Mouse (Mus musculus): Measurements from ENCODE around the gene Aoc2.
"Not testable (repeated sequence)": the region's sequence is repeated elsewhere in the genome, so short reads cannot be mapped to it uniquely, and the experiment has no call there.

The Aoc2 gene

DNA sequence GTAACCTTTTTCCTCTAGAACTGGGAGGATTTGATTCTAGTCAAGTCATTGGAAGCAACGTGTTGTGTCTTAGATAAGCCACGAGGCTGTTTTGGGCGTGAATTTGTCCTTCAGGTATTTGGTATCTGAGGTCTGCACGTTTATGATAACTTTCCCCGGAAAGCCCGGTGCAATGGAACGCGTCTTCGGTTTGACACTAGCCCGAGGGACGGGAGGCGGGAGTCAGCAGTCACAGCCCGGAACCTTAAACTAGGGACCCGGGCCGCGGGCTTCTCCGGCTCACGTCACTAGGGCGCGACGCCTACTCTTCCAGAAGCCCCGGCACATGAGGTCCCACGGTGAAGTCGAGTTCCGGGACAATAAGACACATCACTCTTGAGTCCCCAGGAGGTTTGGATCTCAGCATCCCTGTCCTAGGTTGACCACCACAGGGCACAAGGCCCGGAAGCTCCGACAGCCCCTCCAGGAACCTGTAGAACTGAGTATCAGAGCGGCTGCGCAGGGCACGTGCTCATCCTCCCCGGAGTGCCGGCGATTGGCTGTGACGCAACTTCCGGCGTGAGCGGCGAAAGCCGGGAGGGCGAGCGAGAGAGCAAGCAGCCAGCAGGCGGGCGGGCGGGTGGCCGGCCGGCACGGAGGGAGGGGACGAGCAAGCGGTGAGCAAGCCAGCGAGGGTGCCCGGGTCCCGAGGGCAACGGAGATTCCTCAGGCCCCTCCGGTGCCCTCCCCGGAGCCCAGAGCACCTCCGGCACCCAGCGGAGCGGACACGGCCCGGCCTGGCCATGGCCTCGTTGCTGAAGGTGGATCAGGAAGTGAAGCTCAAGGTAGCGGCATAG lies 9.0 kb upstream of the Aoc2 start, which contains the start of gene Psme3:
TSS of gene Psme3 (plus strand) at position 549 of the 836 bp plus-strand sequence.
- DNase-seq (ENCODE audit: low spot score) = peak; percentile 91

DNA sequence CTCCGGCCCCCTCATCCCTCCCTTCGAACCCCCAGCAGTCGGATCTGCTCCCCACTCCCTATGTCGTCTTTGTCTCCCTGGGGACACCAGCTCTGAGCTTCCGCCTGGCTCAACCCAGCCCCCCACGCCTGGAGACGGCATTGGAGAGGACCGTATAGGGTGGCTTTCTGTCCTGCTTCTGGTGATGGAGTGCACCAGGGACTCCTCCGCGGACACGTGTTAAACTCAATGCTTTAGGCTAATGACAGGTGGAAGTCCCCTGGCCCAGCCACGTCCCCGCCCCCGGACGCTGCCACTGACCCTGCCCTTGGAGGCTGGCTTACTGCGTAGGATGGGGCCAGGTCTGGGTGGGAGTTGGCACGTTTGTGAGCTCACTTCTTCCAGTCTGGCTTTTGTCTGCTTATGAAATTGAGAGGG lies 8.4 kb upstream of the Aoc2 start:
- DNase-seq (ENCODE audit: low spot score) = peak; percentile 24

DNA sequence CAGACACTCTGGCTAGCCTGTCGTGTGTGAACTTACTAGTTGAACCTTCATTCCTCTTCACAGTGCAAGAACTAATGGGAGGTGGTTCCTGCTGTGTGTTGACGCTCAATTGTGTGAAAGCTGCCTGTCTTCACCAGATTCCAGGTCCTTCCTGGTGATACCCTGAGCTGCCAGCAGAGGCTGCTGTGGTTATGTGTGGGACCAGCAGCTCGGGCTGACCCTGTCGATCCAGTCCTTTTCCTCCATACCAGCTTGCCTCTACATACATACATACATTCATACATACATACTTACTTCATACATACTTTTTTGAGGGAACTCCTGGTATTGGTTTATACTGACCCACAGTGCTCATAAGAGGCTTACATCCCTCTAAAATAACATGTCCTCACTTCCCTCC lies 1.3 kb upstream of the Aoc2 start:
- peak; percentile 81 for DNase-seq (ENCODE audit: low spot score)

- DNase-seq (ENCODE audit: low spot score) = not testable (repeated sequence)
These were observed 338 bp downstream of the Aoc2 start for GRCm38 (mm10) chr11:101325201-101325600.

- no peak for DNase-seq (ENCODE audit: low spot score)
These were observed 1.3 kb downstream of the Aoc2 start for GRCm38 (mm10) chr11:101326147-101326546.

DNA sequence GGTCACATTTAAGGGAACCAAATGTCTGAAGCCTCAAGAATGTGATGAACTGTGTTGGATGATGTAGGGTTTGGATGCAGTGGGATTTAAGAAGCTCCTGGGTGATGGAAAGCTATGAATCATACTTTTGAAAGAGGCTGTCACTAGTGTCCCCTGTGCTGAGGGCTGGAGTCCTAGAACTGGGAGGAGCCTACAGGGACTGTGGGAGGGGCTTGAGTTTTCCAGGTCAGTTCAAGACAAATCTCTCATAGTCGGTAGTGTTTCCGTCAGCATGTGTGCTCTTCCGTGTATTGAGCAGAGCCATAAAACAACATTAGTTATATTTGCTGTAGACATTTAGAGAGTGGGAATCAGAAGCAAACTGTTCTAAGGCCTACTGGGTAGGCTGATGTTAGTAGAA lies 2.4 kb downstream of the Aoc2 start:
- DNase-seq (ENCODE audit: low spot score) = peak; percentile 23

- DNase-seq (ENCODE audit: low spot score) = no peak
These were observed 4.2 kb downstream of the Aoc2 start for GRCm38 (mm10) chr11:101328941-101329635.

DNA sequence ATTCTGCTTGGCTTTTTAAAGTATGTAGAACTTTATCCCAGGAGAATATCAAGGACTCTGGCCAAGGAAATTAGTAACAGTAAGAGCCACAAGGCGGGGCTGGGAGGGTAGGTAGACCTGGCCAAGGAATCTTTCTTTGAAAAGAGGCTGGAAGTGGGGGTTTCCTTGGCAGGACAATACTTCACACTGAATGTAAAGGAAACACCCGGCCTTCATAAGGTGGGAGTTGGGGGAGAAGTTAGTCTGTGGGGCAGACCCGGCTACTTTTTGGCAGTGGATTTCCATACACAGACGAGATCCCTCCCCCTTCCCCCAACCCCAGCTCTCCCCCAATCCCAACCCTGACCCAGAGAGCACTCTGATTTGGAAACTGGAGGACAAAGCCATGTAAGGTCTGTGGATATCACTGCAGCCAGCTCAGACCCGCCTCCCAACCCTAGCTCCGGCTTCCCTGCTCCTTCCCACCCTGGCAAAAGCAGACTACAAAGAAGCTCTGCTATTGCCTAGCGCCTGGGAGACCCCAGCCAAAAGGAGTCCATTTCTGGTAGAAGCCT lies 5.6 kb downstream of the Aoc2 start, which contains the start of gene Aoc3:
TSS of gene Aoc3 (plus strand) at position 235 of the 554 bp plus-strand sequence.
- DNase-seq (ENCODE audit: low spot score) = no peak

DNA sequence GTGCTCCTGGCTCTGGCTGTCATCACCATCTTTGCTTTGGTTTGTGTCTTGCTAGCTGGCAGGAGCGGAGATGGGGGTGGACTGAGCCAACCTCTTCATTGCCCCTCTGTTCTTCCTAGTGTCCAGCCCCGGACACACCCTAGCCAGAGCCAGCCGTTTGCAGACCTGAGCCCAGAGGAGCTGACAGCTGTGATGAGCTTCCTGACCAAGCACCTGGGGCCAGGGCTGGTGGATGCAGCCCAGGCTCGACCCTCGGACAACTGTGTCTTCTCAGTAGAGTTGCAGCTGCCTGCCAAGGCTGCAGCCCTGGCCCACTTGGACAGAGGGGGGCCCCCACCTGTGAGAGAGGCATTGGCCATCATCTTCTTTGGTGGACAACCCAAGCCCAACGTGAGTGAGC lies 6.1 kb downstream of the Aoc2 start:
- DNase-seq (ENCODE audit: low spot score) = not testable (repeated sequence)

DNA sequence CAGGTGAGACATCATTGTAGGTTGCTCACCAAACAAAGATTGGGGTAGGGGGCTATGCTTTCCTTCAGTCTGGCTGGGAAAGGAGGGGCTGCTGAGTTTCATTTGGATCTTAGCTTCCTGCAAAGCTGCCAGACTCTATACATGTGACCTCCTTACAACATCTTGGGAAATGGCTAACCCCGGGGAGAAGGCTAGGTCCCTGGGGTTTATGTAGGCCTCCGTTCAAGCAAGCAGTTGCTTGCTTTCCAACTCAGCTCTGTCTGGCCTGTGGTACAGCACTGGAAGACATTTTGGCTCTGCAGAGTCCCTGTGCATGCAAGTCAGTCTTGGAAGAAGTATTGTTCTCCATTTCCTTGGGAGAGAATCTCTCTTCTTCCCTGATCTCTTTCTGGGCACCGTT lies 7.7 kb downstream of the Aoc2 start:
- DNase-seq (ENCODE audit: low spot score) = no peak

DNA sequence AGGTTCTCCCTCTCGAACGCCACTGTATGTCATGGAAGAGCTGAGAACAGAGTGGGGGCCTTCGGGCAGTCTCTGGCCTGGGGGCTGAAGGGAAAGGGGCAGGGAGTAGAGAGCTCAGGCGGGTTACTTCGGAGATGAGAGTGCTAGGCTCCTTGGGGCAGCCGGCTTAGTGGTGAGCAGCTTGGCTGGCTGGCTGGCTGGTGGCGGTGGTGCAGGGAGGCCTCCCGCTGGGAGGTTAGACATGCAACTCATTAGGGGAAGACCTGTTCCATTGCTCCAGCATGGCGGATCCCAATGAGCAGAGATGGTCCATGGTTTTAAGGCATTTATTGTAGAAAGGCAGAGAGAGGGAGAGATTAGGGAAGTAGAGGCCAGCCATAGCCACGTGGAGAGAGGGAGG lies 9.2 kb downstream of the Aoc2 start:
- DNase-seq (ENCODE audit: low spot score) = peak; percentile 37

DNA sequence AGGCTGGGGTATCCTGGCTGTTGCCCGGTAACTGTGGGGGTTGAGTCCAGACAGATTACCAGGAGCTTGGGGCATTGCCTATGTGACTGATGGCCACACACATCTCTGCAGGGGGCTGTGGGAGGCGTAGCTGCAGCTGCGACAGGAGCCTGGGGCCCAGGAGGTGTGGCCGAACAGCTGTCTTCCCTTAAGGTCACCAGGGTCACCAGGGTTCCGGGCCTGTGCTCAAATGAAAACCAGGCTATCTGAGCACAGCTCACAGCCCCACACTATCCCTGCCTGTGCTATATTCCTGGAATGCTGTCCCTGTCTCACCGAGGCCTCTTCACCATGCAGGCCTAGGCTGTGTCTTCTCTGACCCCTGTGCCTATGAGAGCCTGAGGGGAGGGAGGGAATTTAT lies 9.7 kb downstream of the Aoc2 start:
- DNase-seq (ENCODE audit: low spot score) = peak; percentile 24

DNA sequence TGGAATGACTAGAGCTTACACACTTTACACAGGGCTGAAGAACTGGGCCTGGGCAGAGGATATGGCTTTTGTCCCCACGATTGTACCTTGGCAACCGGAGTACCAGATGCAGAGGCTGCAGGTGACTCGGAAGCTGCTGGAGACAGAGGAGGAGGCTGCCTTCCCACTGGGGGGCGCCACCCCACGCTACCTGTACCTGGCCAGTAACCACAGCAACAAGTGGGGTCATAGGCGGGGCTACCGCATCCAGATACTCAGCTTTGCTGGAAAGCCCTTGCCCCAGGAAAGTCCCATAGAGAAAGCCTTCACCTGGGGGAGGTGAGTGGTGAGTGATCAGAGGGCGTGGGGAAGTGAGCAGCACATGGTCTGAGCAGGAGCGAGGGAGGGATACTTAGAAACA lies 10.8 kb downstream of the Aoc2 start:
- no peak for DNase-seq (ENCODE audit: low spot score)

- DNase-seq (ENCODE audit: low spot score) = peak; percentile 80
These were observed 13.4 kb downstream of the Aoc2 start for GRCm38 (mm10) chr11:101338123-101338760.

DNA sequence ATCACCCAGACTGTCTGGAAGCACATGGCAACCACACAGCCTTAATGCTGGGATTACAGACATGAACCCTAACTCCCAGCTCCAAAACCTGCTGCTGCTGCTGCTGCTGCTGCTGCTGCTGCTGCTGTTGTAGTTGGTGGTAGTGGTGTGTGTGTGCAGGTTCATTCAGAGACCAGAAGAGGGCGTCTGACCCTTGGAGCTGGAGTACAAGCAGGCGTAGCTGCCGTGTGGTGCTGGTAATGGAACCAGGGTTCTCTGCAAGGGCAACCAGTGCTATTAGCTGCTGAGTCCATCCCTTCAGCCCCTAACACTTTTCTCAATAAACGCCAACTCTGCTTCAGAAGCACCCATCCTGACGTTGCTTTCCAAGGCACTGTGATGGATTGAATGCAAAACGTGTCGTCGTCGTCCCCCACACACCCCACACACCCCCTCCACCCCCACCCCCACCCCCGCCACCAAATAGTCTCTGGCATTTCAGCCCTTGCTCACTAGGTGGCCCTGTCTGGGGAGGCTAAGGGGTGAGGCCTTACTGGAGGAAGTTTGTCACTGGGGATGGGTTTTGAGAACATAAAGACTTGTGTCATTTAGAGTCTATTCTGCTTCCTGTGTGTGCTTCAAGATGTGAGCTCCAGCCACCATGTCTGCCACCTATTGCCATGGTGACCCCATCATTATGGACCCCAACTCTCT lies 22.4 kb downstream of the Aoc2 start:
- no peak for DNase-seq (ENCODE audit: low spot score)

DNA sequence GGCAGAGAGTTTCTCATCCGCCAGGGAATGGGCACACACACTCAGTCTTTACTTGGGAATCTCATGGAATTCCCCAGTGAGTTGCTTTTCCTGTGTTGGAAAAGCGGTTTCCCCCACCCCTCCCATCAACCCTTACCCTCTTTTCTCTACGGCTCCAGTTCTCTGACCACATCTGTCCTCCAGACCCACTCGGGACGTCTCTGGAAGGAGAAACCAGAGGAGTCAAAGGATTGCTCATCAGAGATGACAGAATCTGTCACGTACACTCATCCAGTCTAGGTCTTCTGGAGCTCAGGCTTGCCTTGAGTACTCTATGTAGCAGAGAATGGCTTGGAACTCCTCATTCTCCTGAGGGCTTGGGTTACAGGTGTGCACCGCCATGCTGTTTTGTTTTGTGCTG lies 23.9 kb downstream of the Aoc2 start:
- no peak for DNase-seq (ENCODE audit: low spot score)

DNA sequence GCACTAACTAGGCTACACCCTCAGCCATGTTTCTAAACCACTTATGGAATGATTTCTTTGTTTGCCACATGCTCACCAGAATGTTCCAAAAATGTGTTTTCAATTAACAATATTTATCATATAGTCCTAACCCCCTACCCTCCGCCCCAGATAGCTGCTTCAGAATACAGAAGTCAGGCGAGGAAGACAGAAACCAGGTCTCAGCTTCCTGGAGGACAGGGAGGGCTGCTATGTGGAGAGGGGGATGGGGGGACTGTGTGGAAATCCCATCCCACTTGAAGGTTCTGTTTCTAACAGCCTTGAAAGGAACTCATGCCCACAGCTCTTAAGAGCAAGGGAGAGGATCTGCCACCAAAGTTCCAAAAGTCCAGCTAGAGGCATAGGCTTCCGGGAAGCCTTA lies 24.4 kb downstream of the Aoc2 start:
- no peak for DNase-seq (ENCODE audit: low spot score)

DNA sequence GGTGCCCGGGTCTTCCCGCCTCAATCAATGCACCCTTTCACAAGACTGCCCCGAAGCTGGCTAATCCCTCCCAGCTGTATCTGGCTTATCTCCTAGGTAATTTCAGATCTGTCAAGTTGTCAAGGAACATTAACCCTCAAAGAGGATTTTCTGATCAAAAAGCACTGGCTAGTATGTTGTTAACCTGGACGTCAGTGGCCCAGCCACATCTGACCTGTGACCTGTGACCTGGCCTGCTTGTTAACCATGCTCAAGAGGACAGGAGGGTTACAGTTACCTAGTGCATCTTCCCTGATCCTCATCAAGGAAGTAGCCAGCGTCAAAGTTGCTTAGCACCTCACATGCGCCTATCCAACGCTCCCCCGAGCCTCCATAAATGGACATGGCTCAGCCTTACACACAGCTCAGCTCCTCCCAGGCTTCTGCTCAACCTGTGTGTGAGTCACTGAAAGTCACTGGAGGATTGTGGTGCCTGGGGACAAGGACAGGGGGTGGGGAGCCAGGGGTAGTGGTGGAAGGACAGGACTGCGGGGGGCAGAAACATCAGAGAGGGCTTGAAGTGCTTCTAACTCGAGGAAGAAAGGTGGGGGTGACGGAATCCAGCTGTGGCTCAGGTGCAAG lies 26.3 kb downstream of the Aoc2 start:
- DNase-seq (ENCODE audit: low spot score) = no peak

DNA sequence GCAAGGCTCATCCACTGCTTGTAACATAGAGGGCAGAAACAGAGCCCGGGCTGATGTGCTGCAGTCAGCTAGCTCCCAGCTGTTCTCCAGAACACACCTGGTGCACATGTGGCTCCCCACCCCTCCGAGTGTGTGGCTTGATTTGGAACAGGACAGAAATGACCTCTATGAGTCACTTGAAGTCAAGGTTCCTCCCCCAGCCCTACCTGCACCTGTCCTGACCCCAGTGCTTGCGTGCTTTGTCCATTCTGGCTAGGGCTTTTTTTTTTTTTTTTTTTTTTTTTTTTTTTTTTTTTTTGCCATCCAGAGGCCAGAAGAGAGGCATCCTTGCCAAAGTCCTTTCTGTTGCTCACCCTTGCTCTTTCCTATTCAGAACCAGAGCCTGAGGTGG lies 26.9 kb downstream of the Aoc2 start:
- no peak for DNase-seq (ENCODE audit: low spot score)

DNA sequence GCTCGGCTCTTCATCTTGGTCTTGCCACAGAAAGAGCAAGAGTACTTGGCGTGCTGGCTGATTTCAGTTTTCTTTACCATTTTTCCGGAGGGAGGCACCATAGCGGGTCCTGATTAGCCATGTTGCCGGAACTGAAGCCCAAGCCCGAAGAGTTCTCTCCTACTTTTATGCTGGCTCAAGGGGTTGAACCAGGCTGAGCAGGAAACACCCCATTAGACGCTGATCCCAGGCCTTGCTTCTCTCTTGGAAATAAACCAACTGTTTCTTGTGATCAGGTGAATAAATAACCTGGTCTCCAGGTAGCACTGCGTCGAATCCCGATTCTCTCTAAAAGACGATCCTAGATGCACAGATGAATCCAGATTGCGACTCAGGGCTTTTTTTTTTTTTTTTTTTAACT lies 28.6 kb downstream of the Aoc2 start:
- DNase-seq (ENCODE audit: low spot score) = no peak

- no peak for DNase-seq (ENCODE audit: low spot score)
These were observed 29.7 kb downstream of the Aoc2 start for GRCm38 (mm10) chr11:101354438-101355010.
